Mouse (Mus musculus) ES-Bruce4 (cell line): ENCODE data around the gene Zbtb20. TPM values are rescaled to one million over a fixed set of nuclear protein-coding genes. Genes with fewer than 3 reads are reported as not detected.

Source experiments
- H3K27ac ChIP-seq: 2 replicates; pipeline ENCODE4 v1.5.1; 2012; ENCODE audit warnings: low read length, inconsistent platforms; ENCODE audit not compliant: insufficient read depth
- H3K27me3 ChIP-seq: 2 replicates; pipeline ENCODE4 v1.6.1; 2012; ENCODE audit warnings: mild to moderate bottlenecking, low read length, inconsistent platforms; ENCODE audit not compliant: control insufficient read depth, poor library complexity, insufficient read depth, severe bottlenecking
- H3K36me3 ChIP-seq: 2 replicates; pipeline ENCODE4 v1.6.1; 2012; ENCODE audit warnings: inconsistent platforms, mild to moderate bottlenecking, low read length, moderate library complexity; ENCODE audit not compliant: control insufficient read depth, poor library complexity, insufficient read depth, severe bottlenecking
- H3K4me1 ChIP-seq: one replicate; pipeline ENCODE4 v1.8.1; 2011; ENCODE audit warnings: low read length; ENCODE audit not compliant: control insufficient read depth, insufficient read depth
- H3K4me3 ChIP-seq: 2 replicates; pipeline ENCODE4 v1.5.1; 2011; ENCODE audit warnings: low read depth, mild to moderate bottlenecking, low read length
- H3K9ac ChIP-seq: 2 replicates; pipeline ENCODE4 v1.6.1; 2012; ENCODE audit warnings: low read depth, mild to moderate bottlenecking, inconsistent platforms; ENCODE audit not compliant: poor library complexity, severe bottlenecking
- H3K9me3 ChIP-seq: replicated peaks from 2 replicates; pipeline ENCODE4 v1.6.1; 2012; ENCODE audit warnings: mild to moderate bottlenecking, low read length, inconsistent platforms; ENCODE audit not compliant: control insufficient read depth, poor library complexity, insufficient read depth, severe bottlenecking
- CTCF ChIP-seq: IDR thresholded peaks from one replicate; pipeline ENCODE4 v1.8.1; 2011; ENCODE audit warnings: low read depth, low read length
- EP300 ChIP-seq: IDR thresholded peaks from 2 replicates; pipeline ENCODE4 v1.6.1; 2011; ENCODE audit warnings: low read depth, low read length; ENCODE audit not compliant: insufficient read depth
- POLR2A ChIP-seq: IDR thresholded peaks from one replicate; pipeline ENCODE4 v1.8.1; 2011; ENCODE audit warnings: low read length; ENCODE audit not compliant: insufficient read depth
- polyA plus RNA-seq: library from polyadenylated mRNA; stranded (reverse); fragments of >200 nt; gene quantifications from 2 replicates; pipeline ENCODE4 v1.2.4, GENCODE M21; 2011; ENCODE audit warnings: low read depth; ENCODE audit not compliant: missing spikeins, insufficient read depth, insufficient read length

Gene Zbtb20
- polyA plus RNA-seq, 1 experiment, result 9.9 TPM

DNA sequence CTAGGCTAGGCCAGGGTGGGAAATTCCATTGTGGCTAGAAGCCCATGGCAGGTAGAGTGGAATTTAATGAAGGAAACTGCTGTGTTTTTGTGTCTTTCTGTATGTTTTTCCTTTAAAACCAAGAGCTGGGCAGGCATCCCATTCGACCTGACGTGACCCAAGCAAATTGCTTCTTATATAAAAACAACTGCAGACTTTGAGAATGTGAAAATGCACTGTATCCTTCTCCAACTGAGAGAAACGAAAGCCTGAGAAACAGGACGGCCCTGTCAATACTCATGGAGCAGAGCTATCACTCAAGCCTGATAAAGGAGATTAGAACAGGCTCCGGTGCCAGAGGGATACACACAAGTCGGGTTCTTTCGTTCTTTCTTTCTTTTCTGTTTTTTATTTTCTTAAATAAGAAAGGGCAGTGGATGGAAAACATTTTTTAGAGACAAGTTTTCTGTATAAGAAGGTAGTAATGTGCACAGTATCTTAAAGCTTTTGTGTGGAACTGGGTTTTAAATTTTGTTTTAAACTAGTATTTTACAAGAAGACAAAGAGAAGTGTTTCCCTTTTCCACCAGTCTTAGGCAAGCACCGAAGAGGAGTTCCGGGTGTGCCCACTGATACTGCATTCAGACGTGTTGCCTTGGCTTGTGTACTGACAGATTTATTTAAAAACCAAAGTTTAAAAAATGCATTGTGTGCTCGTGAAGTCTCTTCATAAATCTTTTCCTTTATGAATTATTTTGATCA is 458.9 kb downstream of the Zbtb20 start:
- TF ChIP-seq POLR2A (no peak), CTCF (no peak), EP300 (no peak)
- no peaks in the 10 kb centered on the region for H3K27me3 ChIP-seq
- H3K36me3 ChIP-seq, result no peaks in the 10 kb centered on the region
- no peak overlapping the region for H3K4me3 ChIP-seq
- H3K27ac ChIP-seq, result no peak overlapping the region
- H3K9me3 ChIP-seq, result no peaks in the 10 kb centered on the region
- H3K9ac ChIP-seq, result no peak overlapping the region
- no peaks in the 10 kb centered on the region for H3K4me1 ChIP-seq

DNA sequence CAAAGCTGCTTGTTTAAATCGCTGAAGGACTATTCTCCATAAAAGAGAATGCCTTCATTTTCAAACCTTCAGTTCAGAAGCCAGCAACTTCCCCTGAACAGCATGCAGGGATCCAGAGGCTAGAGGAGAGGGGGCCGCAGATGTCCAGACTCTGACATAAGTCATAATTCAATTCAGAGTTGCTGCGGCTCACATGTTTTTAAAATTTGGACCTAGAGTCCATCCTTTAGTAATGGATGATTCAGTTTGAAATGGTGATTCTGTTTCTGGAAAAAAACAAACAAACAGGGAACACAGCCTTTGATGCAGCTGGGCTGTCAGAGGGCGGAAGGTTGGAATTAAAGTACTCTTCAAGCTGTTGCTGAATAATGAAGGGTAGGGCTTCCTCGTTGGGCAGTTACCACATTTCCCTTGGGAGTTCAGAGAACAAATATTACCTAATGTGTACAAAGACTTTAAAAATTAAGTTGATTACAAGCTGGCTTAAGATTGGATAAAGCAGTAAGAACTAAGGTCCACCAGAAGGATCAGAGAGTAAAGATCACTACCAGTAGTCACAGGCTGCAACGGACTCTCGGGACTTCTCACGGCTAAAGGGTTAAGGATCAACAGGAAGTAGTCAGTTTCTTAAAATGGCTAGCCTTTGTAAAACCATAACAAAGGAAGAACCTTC is 459.6 kb downstream of the Zbtb20 start:
- H3K9me3 ChIP-seq, result no peaks in the 10 kb centered on the region
- H3K36me3 ChIP-seq, result no peaks in the 10 kb centered on the region
- H3K4me1 ChIP-seq, result no peaks in the 10 kb centered on the region
- TF ChIP-seq CTCF (no peak), POLR2A (no peak), EP300 (no peak)
- no peak overlapping the region for H3K27ac ChIP-seq
- no peak overlapping the region for H3K4me3 ChIP-seq
- no peak overlapping the region for H3K9ac ChIP-seq
- no peaks in the 10 kb centered on the region for H3K27me3 ChIP-seq

DNA sequence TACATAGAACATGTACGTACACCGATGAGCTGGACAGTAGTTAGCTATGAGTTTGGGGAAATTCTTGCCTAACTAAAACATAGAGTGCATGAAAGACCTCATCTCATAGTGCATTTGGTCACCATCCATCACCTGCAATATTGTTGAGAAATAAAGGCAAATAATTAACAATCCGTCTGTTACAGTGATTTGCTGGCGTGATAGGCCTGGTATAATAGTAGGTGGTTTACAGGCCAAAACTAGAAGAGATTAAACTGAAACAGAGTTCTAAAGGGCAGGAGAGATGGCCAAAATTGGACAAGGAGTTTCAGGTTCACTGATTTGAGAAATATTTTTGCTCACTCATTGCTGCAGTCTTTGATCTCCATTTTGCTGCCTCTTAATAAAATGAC is 460.1 kb downstream of the Zbtb20 start:
- H3K27ac ChIP-seq, result no peak overlapping the region
- TF ChIP-seq POLR2A, result no peak
- TF ChIP-seq CTCF, result no peak
- TF ChIP-seq EP300, result no peak

GRCm38 (mm10) chr16:43340712-43341111 is 465.0 kb downstream of the Zbtb20 start:
- Histone ChIP-seq H3K27me3 (no peaks in the 10 kb centered on the region), H3K9ac (no peak overlapping the region), H3K36me3 (no peaks in the 10 kb centered on the region), H3K27ac (no peak overlapping the region), H3K4me3 (no peak overlapping the region), H3K4me1 (no peaks in the 10 kb centered on the region), H3K9me3 (no peaks in the 10 kb centered on the region)
- no peak for TF ChIP-seq EP300
- no peak for TF ChIP-seq CTCF
- no peak for TF ChIP-seq POLR2A

More for the DNA sequence above, 460.1 kb downstream of the Zbtb20 start:
- H3K9me3 ChIP-seq, result no peaks in the 10 kb centered on the region
- no peaks in the 10 kb centered on the region for H3K36me3 ChIP-seq
- no peaks in the 10 kb centered on the region for H3K27me3 ChIP-seq
- no peaks in the 10 kb centered on the region for H3K4me1 ChIP-seq
- no peak overlapping the region for H3K4me3 ChIP-seq
- no peak overlapping the region for H3K9ac ChIP-seq

DNA sequence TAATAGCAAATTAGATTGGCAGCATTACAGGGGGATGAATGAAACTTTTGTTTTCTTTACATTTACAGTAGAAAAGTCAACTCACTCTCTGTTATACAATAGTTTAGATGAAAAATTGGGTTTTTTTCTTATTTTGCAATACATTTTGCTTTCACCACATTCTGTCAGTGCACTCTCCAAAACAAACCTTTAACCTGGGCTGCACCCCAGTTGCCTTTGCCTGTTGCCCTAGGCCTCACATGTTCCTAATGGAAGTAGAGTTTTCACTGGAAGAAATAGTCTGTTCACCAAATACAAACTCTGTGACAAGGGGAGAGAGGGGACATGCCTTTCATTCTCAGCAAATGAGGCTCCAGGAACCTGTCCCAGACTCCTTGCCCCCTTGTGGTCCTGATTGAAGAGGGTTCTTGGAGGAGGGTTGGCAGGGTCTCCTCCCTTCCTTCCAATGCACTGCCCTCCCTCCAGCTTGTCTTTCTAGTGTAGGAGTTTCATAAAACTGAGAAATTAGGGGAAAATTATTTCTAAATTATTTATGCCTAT is 466.3 kb downstream of the Zbtb20 start:
- Histone ChIP-seq H3K36me3 (no peaks in the 10 kb centered on the region), H3K9me3 (no peaks in the 10 kb centered on the region), H3K9ac (no peak overlapping the region), H3K4me1 (no peaks in the 10 kb centered on the region), H3K27me3 (no peaks in the 10 kb centered on the region), H3K27ac (no peak overlapping the region), H3K4me3 (no peak overlapping the region)
- TF ChIP-seq EP300, result no peak
- no peak for TF ChIP-seq POLR2A
- TF ChIP-seq CTCF, result no peak

GRCm38 (mm10) chr16:43346094-43346493 is 470.4 kb downstream of the Zbtb20 start:
- H3K27ac ChIP-seq, result no peak overlapping the region
- H3K9ac ChIP-seq, result no peak overlapping the region
- H3K4me3 ChIP-seq, result no peak overlapping the region
- H3K9me3 ChIP-seq, result no peaks in the 10 kb centered on the region
- H3K27me3 ChIP-seq, result no peaks in the 10 kb centered on the region
- no peaks in the 10 kb centered on the region for H3K36me3 ChIP-seq
- H3K4me1 ChIP-seq, result no peaks in the 10 kb centered on the region
- TF ChIP-seq POLR2A (no peak), CTCF (no peak), EP300 (no peak)
